Mouse (Mus musculus) hindbrain, postnatal 0 days (tissue): Measurements from ENCODE around the gene Adgrl4. TPM values are rescaled to one million over a fixed set of nuclear protein-coding genes. Genes with fewer than 3 reads are reported as not detected.

Experiments
- ATAC-seq: fragments of 200-750 bp; cut with Nextera tagmentation; 2 replicates; pipeline ENCODE4 v1.8.0; 2017; ENCODE audit warnings: mild to moderate bottlenecking, moderate TSS enrichment, moderate library complexity
- DNase-seq: peaks from one replicate; pipeline ENCODE4 v3.0.0-alpha.2; 2015; ENCODE audit warnings: low spot score
- H3K27ac ChIP-seq: fragments of 300-500 bp; sonication (generic); 2 replicates; pipeline ENCODE4 v1.5.1; 2014; ENCODE audit warnings: mild to moderate bottlenecking
- H3K27me3 ChIP-seq: fragments of 300-500 bp; sonication (generic); 2 replicates; pipeline ENCODE4 v1.6.1; 2014; ENCODE audit warnings: low read length, mixed read lengths; ENCODE audit not compliant: insufficient read depth
- H3K36me3 ChIP-seq: fragments of 300-500 bp; sonication (generic); 2 replicates; pipeline ENCODE4 v1.6.1; 2014; ENCODE audit warnings: low read length, mixed read lengths; ENCODE audit not compliant: insufficient read depth
- H3K4me1 ChIP-seq: fragments of 300-500 bp; sonication (generic); 2 replicates; pipeline ENCODE4 v1.6.1; 2014; ENCODE audit warnings: antibody characterized with exemption, low read length, mixed read lengths; ENCODE audit not compliant: insufficient read depth
- H3K4me2 ChIP-seq: fragments of 300-500 bp; sonication (generic); 2 replicates; pipeline ENCODE4 v1.6.1; 2014; ENCODE audit warnings: low read depth, mild to moderate bottlenecking, low read length, moderate library complexity, mixed read lengths
- H3K4me3 ChIP-seq: fragments of 300-500 bp; sonication (generic); 2 replicates; pipeline ENCODE4 v1.5.1; 2014; ENCODE audit warnings: low read length
- H3K9ac ChIP-seq: fragments of 300-500 bp; sonication (generic); replicated peaks from 2 replicates; pipeline ENCODE4 v1.6.1; 2014; ENCODE audit warnings: mild to moderate bottlenecking, low read length, moderate library complexity, mixed read lengths
- H3K9me3 ChIP-seq: fragments of 300-500 bp; sonication (generic); 2 replicates; pipeline ENCODE4 v1.6.1; 2016; ENCODE audit warnings: low read length, mixed read lengths
- CTCF ChIP-seq: IDR thresholded peaks from 2 replicates; pipeline ENCODE4 v1.5.1; 2016; ENCODE audit warnings: antibody characterized with exemption, control low read depth, low read depth
- WGBS: fragments of 180-500 bp; shearing (Covaris S2); extraction: QIAGEN DNeasy Blood & Tissue Kit; methylation state at CpG from one replicate; pipeline ENCODE4 v1.1.7; 2014; 5-methylcytosine and 5-hydroxymethylcytosine counted together
- polyA plus RNA-seq: library from polyadenylated mRNA; unstranded; fragments of >200 nt; fragmentation: Nextera tagmentation; extraction: Ambion mirVana; gene quantifications from 2 replicates; pipeline ENCODE4 v1.2.1, GENCODE M21; 2015
- total RNA-seq: library from RNA; depleted of rRNA; stranded (reverse); fragments of >200 nt; gene quantifications from 2 replicates; pipeline ENCODE4 v1.2.3, GENCODE M21; 2014

The Adgrl4 gene
- total and polyA plus RNA-seq, 2 experiments from 2014 or later: 9.9 to 27.6 TPM

- DNase-seq: no peak
- Histone ChIP-seq H3K4me3 (no peak overlapping the region), H3K27me3 (no peaks in the 10 kb centered on the region), H3K36me3 (no peaks in the 10 kb centered on the region), H3K9ac (no peak overlapping the region), H3K4me1 (no peaks in the 10 kb centered on the region), H3K9me3 (no peaks in the 10 kb centered on the region), H3K27ac (no peak overlapping the region), H3K4me2 (no peak overlapping the region)
- TF ChIP-seq CTCF: no peak
- ATAC-seq: no peak
- 68% methylated on average over 2 of the region's 2 CpGs for WGBS
Measured at GRCm38 (mm10) chr3:151557125-151557524, 119.4 kb downstream of the Adgrl4 start.

GRCm38 (mm10) chr3:151557607-151558006, 119.9 kb downstream of the Adgrl4 start:
- Histone ChIP-seq H3K4me3 (no peak overlapping the region), H3K27me3 (no peaks in the 10 kb centered on the region), H3K36me3 (no peaks in the 10 kb centered on the region), H3K4me2 (no peak overlapping the region), H3K9ac (no peak overlapping the region), H3K9me3 (no peaks in the 10 kb centered on the region), H3K4me1 (no peaks in the 10 kb centered on the region), H3K27ac (no peak overlapping the region)
- no peak for DNase-seq
- 79% methylated on average over 5 of the region's 5 CpGs for WGBS
- no peak for TF ChIP-seq CTCF
- no peak for ATAC-seq

- H3K9ac ChIP-seq: no peak overlapping the region
- H3K27ac ChIP-seq: no peak overlapping the region
- no peaks in the 10 kb centered on the region for H3K4me1 ChIP-seq
- DNase-seq: no peak
- 74% methylated on average over 4 of the region's 4 CpGs for WGBS
- no peaks in the 10 kb centered on the region for H3K9me3 ChIP-seq
- TF ChIP-seq CTCF: no peak
- ATAC-seq: no peak
- H3K4me2 ChIP-seq: no peak overlapping the region
- no peaks in the 10 kb centered on the region for H3K36me3 ChIP-seq
- H3K4me3 ChIP-seq: no peak overlapping the region
- no peaks in the 10 kb centered on the region for H3K27me3 ChIP-seq
Measured at GRCm38 (mm10) chr3:151558374-151558773, 120.7 kb downstream of the Adgrl4 start.

GRCm38 (mm10) chr3:151565664-151566621, 128.3 kb downstream of the Adgrl4 start:
- Histone ChIP-seq H3K4me1 (no peaks in the 10 kb centered on the region), H3K27ac (peak overlapping the region; percentile 32; the same call in 1 of the 2 replicates), H3K36me3 (no peaks in the 10 kb centered on the region), H3K4me3 (no peak overlapping the region), H3K4me2 (peak overlapping the region; percentile 43), H3K27me3 (no peaks in the 10 kb centered on the region), H3K9me3 (no peaks in the 10 kb centered on the region), H3K9ac (no peak overlapping the region)
- TF ChIP-seq CTCF: no peak
- peak; percentile 56 for DNase-seq
- 40% methylated on average over 16 of the region's 16 CpGs for WGBS
- peak; percentile 70 for ATAC-seq

GRCm38 (mm10) chr3:151566629-151567028, 128.9 kb downstream of the Adgrl4 start:
- peak; percentile 68 for TF ChIP-seq CTCF
- Histone ChIP-seq H3K4me2 (no peak overlapping the region), H3K4me1 (no peaks in the 10 kb centered on the region), H3K27ac (no peak overlapping the region), H3K27me3 (no peaks in the 10 kb centered on the region), H3K4me3 (no peak overlapping the region), H3K9ac (no peak overlapping the region), H3K9me3 (no peaks in the 10 kb centered on the region), H3K36me3 (no peaks in the 10 kb centered on the region)
- no peak for ATAC-seq
- 53% methylated on average over 5 of the region's 5 CpGs for WGBS
- peak; percentile 81 for DNase-seq

DNA sequence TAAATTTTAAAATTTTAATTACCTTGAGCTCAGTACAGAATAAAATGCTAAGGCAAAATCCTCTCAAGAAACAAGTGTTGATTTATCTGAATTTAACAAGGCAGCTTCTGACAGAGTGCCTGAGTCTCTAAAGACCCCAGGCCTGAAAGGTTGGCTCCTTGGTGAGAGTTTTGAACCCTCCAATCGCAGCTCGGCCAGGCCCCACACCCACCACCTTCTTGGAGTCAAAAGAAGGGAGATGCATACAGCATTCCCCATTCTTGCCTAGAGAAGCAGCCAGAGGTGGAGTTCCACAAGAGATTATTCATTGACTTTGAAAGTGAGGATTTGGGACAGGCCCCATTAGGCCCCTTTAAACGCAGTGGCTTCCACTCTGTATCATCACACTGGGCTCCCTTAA, 129.9 kb downstream of the Adgrl4 start:
- Histone ChIP-seq H3K27me3 (no peaks in the 10 kb centered on the region), H3K9ac (no peak overlapping the region), H3K9me3 (no peaks in the 10 kb centered on the region), H3K4me1 (no peaks in the 10 kb centered on the region), H3K4me2 (no peak overlapping the region), H3K27ac (no peak overlapping the region), H3K36me3 (no peaks in the 10 kb centered on the region), H3K4me3 (no peak overlapping the region)
- ATAC-seq (no peak), DNase-seq (no peak)
- WGBS: 32% methylated on average over 3 of the region's 3 CpGs
- TF ChIP-seq CTCF: no peak

GRCm38 (mm10) chr3:151572089-151572488, 134.4 kb downstream of the Adgrl4 start:
- ATAC-seq: no peak
- H3K36me3 ChIP-seq: no peaks in the 10 kb centered on the region
- no peak overlapping the region for H3K9ac ChIP-seq
- no peak overlapping the region for H3K4me2 ChIP-seq
- no peak for DNase-seq
- no peak for TF ChIP-seq CTCF
- H3K9me3 ChIP-seq: no peaks in the 10 kb centered on the region
- H3K27me3 ChIP-seq: no peaks in the 10 kb centered on the region
- H3K4me3 ChIP-seq: no peak overlapping the region
- H3K27ac ChIP-seq: no peak overlapping the region
- 79% methylated on average over 5 of the region's 5 CpGs for WGBS
- no peaks in the 10 kb centered on the region for H3K4me1 ChIP-seq
